Mouse (Mus musculus) frontal cortex, adult 2 months (tissue): ENCODE results near the gene Cpb2. TPM values are rescaled to one million over a fixed set of nuclear protein-coding genes. Genes with fewer than 3 reads are reported as not detected.

Source experiments
- DNase-seq, 2 experiments: peaks; one replicate each; pipeline ENCODE4 v3.0.0; 2022; ENCODE audit warnings: low spot score in 1 of 2; ENCODE audit errors: extremely low spot score in 1 of 2
- polyA plus RNA-seq: library from polyadenylated mRNA; depleted of rRNA; stranded (reverse); fragments of >200 nt; gene quantifications from 2 replicates; pipeline ENCODE4 v1.2.3, GENCODE M21; 2012

The Cpb2 gene
- polyA plus RNA-seq, 1 experiment: not detected

- DNase-seq: no peak
Observed at GRCm38 (mm10) chr14:75238054-75238692, 3.9 kb upstream of the Cpb2 start.

- no peak for DNase-seq
Observed at GRCm38 (mm10) chr14:75246024-75247000, 4.2 kb downstream of the Cpb2 start.

- DNase-seq: no peak
Observed at GRCm38 (mm10) chr14:75250432-75250831, 8.3 kb downstream of the Cpb2 start.

- no peak for DNase-seq
Observed at GRCm38 (mm10) chr14:75256521-75256920, 14.4 kb downstream of the Cpb2 start.

DNA sequence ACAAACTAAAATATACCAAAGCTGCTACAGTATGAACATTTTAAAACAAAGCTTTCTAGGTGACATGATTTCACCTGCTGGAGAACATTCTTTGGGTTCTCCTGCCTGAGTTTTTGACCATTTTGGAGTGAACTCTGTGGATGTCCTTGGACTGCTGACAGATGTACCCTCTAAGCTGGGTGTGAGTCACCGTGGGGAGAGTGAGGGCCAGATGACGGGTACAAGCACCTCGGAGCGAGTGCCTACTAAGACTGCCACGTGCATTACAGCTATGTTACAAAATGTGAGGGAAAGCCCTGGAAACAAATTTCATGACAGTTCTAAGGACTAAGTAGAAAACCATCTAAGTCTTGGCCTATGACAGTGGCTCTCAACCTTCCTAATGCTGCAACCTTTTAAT lies 27.4 kb downstream of the Cpb2 start:
- no peak for DNase-seq

- DNase-seq: no peak
Observed at GRCm38 (mm10) chr14:75279716-75280115, 37.6 kb downstream of the Cpb2 start.

DNA sequence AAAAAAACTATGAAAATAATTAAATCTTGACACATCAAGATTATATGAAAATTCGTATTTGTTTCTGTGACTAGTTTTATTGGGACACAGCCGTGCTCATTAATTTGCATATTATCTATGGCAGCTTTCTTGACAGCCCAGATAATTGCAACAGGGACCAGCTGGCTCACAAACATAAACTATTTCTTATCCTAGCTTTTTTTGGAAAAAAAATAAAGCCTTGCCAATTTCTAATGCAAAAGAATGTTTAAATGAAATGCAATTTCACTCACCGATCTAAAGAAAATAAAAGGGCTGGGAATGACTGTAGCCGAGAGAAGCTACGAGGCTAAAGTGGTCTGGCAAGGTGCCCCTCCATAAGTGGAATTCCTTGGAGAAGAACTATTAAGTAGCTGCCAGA lies 38.3 kb downstream of the Cpb2 start:
- DNase-seq: no peak

- no peak for DNase-seq
Observed at GRCm38 (mm10) chr14:75283609-75284192, 41.6 kb downstream of the Cpb2 start.

- peak; percentile 91 to 96 for DNase-seq
Observed at GRCm38 (mm10) chr14:75284193-75284915, 42.3 kb downstream of the Cpb2 start, which contains the start of gene Zc3h13. TSS of gene Zc3h13 (plus strand) at chr14:75284373.

GRCm38 (mm10) chr14:75301081-75301480 lies 59.0 kb downstream of the Cpb2 start:
- DNase-seq: no peak

- DNase-seq: no peak
Observed at GRCm38 (mm10) chr14:75303807-75304206, 61.7 kb downstream of the Cpb2 start.

DNA sequence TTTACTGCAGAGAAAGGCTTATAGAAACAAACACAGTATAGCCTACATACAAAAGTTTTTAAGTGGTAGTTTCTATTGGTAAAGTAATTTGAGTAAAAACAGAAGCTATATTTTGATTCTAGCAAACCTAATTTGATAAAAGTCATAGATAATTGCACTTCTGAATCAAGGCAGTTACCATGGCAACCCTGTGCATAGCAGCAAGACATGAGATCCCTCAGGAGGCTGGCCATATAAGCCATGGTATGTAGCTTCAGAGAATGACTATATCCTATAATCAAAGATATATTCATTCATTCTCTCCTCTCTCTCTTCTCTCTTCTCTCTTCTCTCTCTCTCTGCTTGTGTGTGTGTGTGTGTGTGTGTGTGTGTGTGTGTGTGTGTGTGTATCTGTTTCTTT lies 65.8 kb downstream of the Cpb2 start:
- DNase-seq: peak in 1 of 2 experiments; percentile 27

GRCm38 (mm10) chr14:75309336-75309992 lies 67.4 kb downstream of the Cpb2 start:
- DNase-seq: peak in 1 of 2 experiments; percentile 19

DNA sequence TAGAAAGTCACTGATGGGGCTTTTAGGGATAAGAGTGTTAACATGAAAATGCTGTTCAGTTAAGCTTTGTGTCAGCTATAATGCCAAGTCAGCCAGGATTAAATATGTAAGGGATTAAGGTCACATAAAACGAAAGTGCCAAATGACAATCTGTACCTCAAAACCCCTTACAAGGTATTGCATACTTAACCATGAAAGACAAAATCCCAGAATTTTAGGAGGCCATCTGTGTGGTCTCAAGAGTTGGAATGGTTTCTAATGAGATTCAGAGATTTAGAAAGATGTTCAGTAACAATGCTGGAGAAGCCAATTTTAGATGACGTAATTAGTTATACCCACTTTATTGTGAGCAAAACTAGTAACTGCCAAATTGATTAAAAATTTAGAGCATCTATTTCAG lies 72.4 kb downstream of the Cpb2 start:
- no peak for DNase-seq

GRCm38 (mm10) chr14:75318736-75319135 lies 76.6 kb downstream of the Cpb2 start:
- DNase-seq: no peak

DNA sequence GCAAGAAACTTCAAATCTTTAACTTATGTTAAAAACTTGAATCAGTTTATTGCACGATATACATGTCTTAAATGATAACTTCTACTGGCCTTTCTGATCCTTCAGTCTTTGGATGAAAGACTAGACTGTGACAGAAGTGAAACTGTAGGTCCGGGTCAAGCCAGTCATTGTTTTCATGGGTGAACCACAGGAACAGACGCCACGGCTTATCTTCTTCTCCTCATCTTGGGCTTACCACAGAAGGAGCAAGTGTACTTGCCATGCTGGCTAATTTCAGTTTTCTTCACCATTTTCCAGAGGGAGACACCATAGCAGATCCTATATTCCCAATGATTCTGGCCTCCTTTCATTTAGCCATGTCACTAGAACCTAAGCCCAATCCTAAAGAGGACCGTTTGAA lies 78.2 kb downstream of the Cpb2 start:
- no peak for DNase-seq

DNA sequence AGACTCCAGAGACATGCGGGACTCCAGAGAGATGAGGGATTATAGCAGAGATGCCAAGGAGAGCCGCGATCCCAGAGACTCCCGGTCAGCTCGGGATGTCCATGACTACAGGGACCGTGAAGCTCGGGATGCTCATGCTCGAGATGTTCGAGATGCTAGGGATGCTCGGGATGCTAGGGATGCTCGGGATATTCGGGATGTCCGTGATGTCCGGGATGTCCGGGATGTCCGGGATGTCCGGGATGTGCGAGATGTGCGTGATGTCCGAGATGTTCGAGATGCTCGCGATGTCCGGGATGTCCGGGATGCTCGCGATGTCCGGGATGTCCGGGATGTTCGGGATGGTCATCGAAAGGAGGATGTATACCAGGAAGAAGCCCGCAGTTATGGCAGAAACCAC lies 81.3 kb downstream of the Cpb2 start:
- DNase-seq: no peak

GRCm38 (mm10) chr14:75328062-75328461 lies 86.0 kb downstream of the Cpb2 start:
- DNase-seq: no peak

DNA sequence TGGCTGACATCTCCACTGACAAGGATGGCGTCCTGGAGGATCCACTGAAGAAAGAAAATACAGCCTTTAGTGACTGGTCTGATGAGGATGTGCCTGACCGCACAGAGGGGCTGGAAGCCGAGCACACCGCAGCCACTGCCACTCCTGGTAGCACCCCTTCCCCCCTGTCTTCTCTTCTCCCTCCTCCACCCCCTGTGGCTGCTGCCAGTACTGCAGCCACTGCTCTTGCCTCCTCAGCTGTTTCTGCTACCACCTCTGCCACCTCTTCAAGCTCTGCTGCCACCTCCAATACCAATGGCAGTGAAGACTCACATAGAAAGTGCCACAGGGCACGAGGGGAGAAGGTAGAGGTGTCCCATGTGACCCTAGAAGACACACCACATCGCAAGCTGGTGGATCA lies 88.5 kb downstream of the Cpb2 start:
- DNase-seq: peak in 1 of 2 experiments; percentile 16
